Mouse (Mus musculus): Measurements from ENCODE around the gene Sae1. TPM values are rescaled to one million over a fixed set of nuclear protein-coding genes. Genes with fewer than 3 reads are reported as not detected.
"Not testable (repeated sequence)": the region's sequence is repeated elsewhere in the genome, so short reads cannot be mapped to it uniquely, and the experiment has no call there.

The Sae1 gene
- polyA plus RNA-seq, 1 experiment, result 114 TPM

DNA sequence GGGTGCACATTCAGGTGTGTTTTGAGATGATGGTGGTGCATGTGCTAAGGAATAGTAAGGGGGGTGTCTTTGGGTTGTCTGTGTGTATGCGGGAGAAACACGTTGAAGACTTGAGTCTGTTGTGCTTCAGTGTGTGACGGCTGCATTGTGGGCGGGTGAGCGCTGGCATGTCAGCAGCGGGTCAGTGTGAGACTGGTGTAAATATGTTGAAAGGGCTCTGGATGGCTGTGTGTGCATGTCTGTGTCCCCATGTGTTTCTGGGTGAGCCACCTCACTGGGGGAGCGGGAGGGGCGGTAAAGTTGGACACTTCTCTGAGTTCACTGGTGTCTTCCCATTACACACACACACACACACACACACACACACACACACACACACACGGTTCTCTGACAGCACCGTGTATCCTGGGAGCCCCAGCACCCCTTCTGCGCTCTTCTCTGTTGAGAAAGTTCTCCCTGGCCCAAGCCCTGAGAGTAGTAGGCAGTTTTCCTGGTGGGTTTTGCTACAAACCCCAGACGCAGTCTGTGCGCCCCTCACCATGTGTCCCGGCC is 76.1 kb downstream of the Sae1 start:
- DNase-seq (ENCODE audit: extremely low spot score in 1 of 2, low spot score in 1 of 2), result peak in 1 of 2 experiments; percentile 37

- peak in 1 of 2 experiments; percentile 66 for DNase-seq (ENCODE audit: extremely low spot score in 1 of 2, low spot score in 1 of 2)
These were observed 76.8 kb downstream of the Sae1 start for GRCm38 (mm10) chr7:16310521-16311452.

- DNase-seq (ENCODE audit: extremely low spot score in 1 of 2, low spot score in 1 of 2), result peak in 1 of 2 experiments; percentile 80
These were observed 77.5 kb downstream of the Sae1 start for GRCm38 (mm10) chr7:16310020-16310520.

- peak in 1 of 2 experiments; percentile 82 for DNase-seq (ENCODE audit: extremely low spot score in 1 of 2, low spot score in 1 of 2)
These were observed 78.1 kb downstream of the Sae1 start for GRCm38 (mm10) chr7:16309318-16310019.

- DNase-seq (ENCODE audit: extremely low spot score in 1 of 2, low spot score in 1 of 2), result no peak
These were observed 78.9 kb downstream of the Sae1 start for GRCm38 (mm10) chr7:16308555-16309317.

DNA sequence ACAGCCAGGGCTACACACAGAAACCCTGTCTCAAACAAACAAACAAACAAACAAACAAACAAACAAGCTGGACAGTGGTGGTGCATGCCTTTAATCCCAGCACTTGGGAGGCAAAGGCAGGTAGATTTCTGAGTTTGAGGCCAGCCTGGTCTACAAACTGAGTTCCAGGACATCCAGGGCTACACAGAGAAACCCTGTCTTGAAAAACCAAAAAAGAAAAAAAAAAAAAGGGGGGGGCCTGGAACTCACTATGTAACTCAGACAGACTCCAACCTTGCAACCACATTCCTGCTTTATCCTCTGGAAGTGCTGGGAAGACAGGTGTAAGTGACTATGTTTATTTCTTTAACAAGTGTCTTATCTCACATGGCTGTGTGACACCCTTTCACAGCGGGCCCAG is 79.5 kb downstream of the Sae1 start, which contains the start of gene Bbc3:
Gene Bbc3 (plus strand): TSS at position 301 of the 400 bp plus-strand sequence.
- not testable (repeated sequence) for DNase-seq (ENCODE audit: extremely low spot score in 1 of 2, low spot score in 1 of 2)

- DNase-seq (ENCODE audit: extremely low spot score in 1 of 2, low spot score in 1 of 2), result not testable (repeated sequence)
These were observed 80.5 kb downstream of the Sae1 start for GRCm38 (mm10) chr7:16307141-16307540.

GRCm38 (mm10) chr7:16299419-16300035 is 88.1 kb downstream of the Sae1 start:
- peak; percentile 90 to 97 for DNase-seq (ENCODE audit: extremely low spot score in 1 of 2, low spot score in 1 of 2)

- no peak for DNase-seq (ENCODE audit: extremely low spot score in 1 of 2, low spot score in 1 of 2)
These were observed 88.7 kb downstream of the Sae1 start for GRCm38 (mm10) chr7:16298927-16299326.

- no peak for DNase-seq (ENCODE audit: extremely low spot score in 1 of 2, low spot score in 1 of 2)
These were observed 90.0 kb downstream of the Sae1 start for GRCm38 (mm10) chr7:16297616-16298015.

DNA sequence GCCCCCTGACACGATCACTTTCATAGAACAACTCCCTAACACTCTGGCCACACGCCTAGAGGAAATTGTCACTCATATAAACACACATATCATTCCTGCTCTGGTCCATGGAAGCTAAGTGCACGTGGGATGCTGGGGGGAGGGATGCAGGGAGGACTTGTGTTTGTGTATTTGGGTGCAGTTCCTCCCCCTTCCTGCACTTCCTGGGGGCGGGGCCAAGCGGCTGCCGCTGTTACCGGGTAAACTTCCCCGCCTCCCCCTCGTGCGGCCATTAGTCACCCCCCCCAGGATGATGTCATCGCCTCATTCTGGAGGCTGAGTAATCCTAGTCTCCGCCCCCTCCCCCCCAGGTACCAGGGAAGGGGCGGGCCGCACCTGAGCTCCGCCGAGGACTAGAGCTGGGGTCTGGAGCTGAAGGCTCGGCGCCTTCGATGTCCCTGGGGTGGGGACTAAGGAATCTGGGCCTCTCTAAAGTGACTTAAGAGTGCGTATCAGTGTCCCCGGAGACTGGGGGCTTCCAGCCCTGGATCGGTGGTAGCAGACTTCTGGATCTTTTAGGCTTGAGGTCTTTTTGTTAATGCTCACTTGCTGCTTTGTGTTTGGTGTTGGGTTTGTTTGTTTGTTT is 90.7 kb downstream of the Sae1 start:
- peak in 1 of 2 experiments; percentile 85 for DNase-seq (ENCODE audit: extremely low spot score in 1 of 2, low spot score in 1 of 2)

DNA sequence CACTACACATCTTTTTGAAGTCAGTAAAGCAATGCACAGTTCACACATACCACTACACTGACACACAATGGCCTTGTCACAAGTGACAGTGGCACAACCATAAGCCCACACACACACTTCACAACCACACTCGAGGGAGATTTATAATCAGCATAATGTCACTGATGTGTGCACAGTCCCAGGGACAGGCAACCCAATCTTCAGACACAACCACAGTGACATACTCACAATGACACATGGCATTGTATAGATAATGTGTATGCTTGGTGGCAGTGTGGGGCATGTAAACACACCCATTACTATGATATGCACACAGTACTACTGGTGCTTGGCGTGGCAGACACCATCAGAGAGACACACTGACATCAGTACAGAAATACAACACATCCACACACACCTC is 91.5 kb downstream of the Sae1 start:
- no peak for DNase-seq (ENCODE audit: extremely low spot score in 1 of 2, low spot score in 1 of 2)

DNA sequence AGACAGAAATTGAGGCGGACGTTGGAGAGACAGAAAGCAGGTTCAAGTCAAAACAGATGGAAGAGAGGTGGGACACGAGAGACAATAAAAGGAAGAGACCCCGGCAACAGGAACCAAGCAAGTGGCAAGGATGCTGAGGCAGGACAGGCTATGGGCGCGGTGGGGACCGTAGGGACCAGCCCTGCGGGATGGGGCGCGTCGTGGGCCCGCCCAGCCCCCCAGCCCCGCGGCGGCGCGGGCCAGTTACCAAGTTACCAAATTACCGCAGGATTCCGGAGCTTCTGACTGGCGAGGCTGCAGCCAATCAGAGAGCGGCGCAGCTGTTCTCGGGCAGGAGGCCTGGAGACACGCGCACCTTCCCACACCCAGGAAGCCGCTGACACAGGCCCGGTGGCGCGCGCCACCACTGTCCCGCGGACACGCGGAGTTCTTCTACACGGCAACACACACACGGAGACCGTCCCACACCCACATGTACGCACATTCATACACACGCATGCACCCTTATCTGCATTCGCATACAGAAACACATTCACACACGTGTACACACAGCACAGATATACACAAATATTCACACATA is 92.2 kb downstream of the Sae1 start:
- DNase-seq (ENCODE audit: extremely low spot score in 1 of 2, low spot score in 1 of 2), result peak; percentile 74 to 86

GRCm38 (mm10) chr7:16294837-16295236 is 92.8 kb downstream of the Sae1 start:
- peak; percentile 79 to 97 for DNase-seq (ENCODE audit: extremely low spot score in 1 of 2, low spot score in 1 of 2)

- DNase-seq (ENCODE audit: extremely low spot score in 1 of 2, low spot score in 1 of 2), result no peak
These were observed 93.3 kb downstream of the Sae1 start for GRCm38 (mm10) chr7:16294346-16294745.

DNA sequence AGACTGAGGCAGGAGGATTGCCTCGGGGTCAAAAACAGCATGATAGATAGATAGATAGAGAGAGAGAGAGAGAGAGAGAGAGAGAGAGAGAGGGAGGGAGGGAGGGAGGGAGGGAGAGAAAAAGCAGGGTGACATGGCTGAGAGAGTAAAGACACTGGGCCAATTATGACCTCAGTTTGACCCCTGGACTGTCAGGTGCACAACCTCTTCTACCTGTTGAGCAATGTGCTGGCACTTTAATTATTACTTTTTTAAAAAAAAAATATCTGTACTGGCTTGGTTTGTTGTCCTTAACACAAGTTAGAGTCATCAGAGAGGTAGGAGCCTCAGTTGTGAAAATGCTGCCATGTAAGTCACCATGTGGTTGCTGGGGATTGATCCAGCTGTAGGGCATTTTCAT is 99.8 kb downstream of the Sae1 start:
- DNase-seq (ENCODE audit: extremely low spot score in 1 of 2, low spot score in 1 of 2), result no peak

DNA sequence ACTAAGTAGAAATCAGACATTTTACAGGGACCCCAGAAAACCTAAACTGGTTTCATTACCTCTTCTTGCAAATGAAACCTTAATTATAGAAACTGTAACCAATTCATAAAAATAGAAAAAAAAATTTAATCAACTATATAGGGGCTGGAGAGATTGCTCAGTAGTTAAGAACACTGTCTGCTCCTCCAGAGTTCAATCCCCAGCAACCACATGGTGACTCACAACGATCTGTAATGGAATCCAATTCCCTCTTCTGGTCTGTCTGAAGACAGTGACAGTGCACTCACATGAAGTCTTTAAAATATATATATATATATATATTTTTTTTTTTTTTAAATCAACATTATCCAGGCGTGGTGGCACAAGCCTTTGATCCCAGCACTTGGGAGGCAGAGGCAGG is 100.6 kb downstream of the Sae1 start:
- no peak for DNase-seq (ENCODE audit: extremely low spot score in 1 of 2, low spot score in 1 of 2)

DNA sequence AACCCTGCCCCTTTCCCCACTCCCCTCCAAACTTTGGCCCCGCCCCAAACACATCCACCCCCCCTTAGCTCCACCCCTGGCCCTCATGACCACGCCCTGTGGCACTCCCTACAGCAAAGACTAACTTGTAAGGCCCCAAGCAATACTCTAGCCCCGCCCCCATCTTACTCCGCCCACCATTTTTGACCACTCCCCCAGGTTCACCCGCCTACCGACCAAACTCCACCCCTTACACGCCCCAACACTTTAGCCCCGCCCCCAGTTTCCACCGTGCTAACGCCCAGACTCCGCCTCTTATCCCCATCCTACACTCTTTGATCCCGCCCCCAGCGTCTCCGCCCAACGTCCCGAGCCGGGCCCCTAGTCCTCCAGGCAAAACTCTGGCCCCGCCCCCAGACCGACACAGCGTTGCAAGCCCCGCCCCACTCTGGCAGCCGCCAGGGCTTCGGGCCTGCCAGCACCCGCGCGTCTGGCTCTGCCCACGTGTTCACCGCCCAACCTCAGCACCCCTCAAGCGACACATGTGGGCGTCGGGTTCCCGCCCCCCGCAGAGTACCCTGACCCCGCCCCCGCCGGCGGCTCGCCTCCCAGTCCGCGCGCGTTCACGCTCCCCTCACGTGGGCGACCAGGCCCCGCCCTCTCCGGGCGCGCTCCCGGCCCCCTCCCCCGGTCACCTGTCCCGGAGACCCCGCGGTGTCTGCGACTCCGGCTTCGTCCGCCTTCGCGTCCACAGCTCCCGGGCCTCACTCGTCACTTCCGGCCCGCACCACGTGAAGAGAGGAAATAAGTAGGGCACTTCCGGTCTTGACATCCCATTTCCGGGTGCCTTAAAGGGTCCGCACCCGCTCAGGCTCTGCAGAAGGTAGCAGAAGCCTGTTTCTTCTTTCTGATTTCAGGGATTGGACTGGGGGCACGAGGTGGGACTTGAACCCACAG is 101.3 kb downstream of the Sae1 start, which contains the start of gene Ccdc9:
Gene Ccdc9 (minus strand): TSS at position 770 of the 936 bp plus-strand sequence.
- peak; percentile 98 to 99 for DNase-seq (ENCODE audit: extremely low spot score in 1 of 2, low spot score in 1 of 2)

All from frontal cortex, adult 2 months (tissue).